Mouse (Mus musculus) erythroblast, adult 5-6 weeks (primary cell): ENCODE data around the gene Alx3. TPM values are rescaled to one million over a fixed set of nuclear protein-coding genes. Genes with fewer than 3 reads are reported as not detected.

Source experiments
- total RNA-seq, 2 experiments: library from RNA; stranded (forward) in 1 of 2; stranded (reverse) in 1 of 2; fragments of 150-400 nt in 1 of 2; fragments of 200-764, 138-1000 nt in 1 of 2; gene quantifications; 2 replicates each; pipeline versions ENCODE4 v1.2.3 to v1.2.4; 2015 to 2017; ENCODE audit warnings: low replicate concordance in 2 of 2

Gene Alx3
- total RNA-seq, 2 experiments from 2014 or later, result not detected

Other genes with a start within 250 kb of the Alx3 start
- not detected in 2 replicates for gene Kcnc4, start 135.5 kb upstream of the Alx3 start, total RNA-seq (2015; ENCODE audit: low replicate concordance)
- gene Kcnc4, start 135.5 kb upstream of the Alx3 start, total RNA-seq (2017; ENCODE audit: low replicate concordance), result not detected in 2 replicates
- not detected in 2 replicates for gene Slc6a17, start 77.0 kb upstream of the Alx3 start, total RNA-seq (2015; ENCODE audit: low replicate concordance)
- gene Slc6a17, start 77.0 kb upstream of the Alx3 start, total RNA-seq (2017; ENCODE audit: low replicate concordance), result not detected in 2 replicates
- not detected in 2 replicates for gene Ubl4b, start 40.0 kb upstream of the Alx3 start, total RNA-seq (2015; ENCODE audit: low replicate concordance)
- not detected in 2 replicates for gene Ubl4b, start 40.0 kb upstream of the Alx3 start, total RNA-seq (2017; ENCODE audit: low replicate concordance)
- gene Gm10961, start 36.3 kb downstream of the Alx3 start, total RNA-seq (2015; ENCODE audit: low replicate concordance), result not detected in 2 replicates
- gene Gm10961, start 36.3 kb downstream of the Alx3 start, total RNA-seq (2017; ENCODE audit: low replicate concordance), result not detected in 2 replicates
- 8.6 and 16.3 TPM in 2 replicates for gene Strip1, start 36.7 kb downstream of the Alx3 start, total RNA-seq (2015; ENCODE audit: low replicate concordance)
- gene Strip1, start 36.7 kb downstream of the Alx3 start, total RNA-seq (2017; ENCODE audit: low replicate concordance), result 5.0 and 7.0 TPM in 2 replicates
- gene Ahcyl1, start 101.5 kb downstream of the Alx3 start, total RNA-seq (2015; ENCODE audit: low replicate concordance), result 18.2 and 21.7 TPM in 2 replicates
- 9.2 and 20.1 TPM in 2 replicates for gene Ahcyl1, start 101.5 kb downstream of the Alx3 start, total RNA-seq (2017; ENCODE audit: low replicate concordance)
- gene Csf1, start 165.4 kb downstream of the Alx3 start, total RNA-seq (2015; ENCODE audit: low replicate concordance), result 1.5 and 2.5 TPM in 2 replicates
- 1.3 and 1.9 TPM in 2 replicates for gene Csf1, start 165.4 kb downstream of the Alx3 start, total RNA-seq (2017; ENCODE audit: low replicate concordance)